In the genomic region with DNA sequence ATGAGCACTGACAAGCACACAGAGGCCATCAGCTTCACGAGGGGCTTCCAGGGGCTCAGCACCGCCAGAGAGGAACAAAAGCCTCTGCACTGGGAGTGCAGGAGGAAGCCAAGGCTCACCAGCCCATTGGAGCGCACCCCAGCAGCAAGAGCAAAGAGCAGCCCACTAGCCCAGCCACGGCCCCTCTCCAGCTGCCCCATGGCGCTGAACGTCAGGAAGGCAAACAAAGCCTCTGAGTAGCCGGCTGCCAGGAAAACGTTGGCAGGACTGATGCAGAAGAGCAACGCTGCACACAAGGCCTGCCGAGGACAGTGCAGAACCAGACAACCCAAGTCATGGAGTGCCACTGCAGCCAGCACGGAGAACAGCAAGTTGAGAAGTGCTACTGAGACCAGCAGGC, we compare ENCODE assay signal across 12 mouse cellular contexts. TPM values are rescaled to one million over a fixed set of nuclear protein-coding genes. Genes with fewer than 3 reads are reported as not detected.
DNase-seq lines count a peak whose midpoint lies in the region; ATAC-seq and TF ChIP-seq lines count a peak whose summit lies in the region.
"Had no signal": no experiment of that assay in that cellular context is flagged by ENCODE, and none has a peak within 500 bp of the region (broad histone marks: within the 10 kb centered on the region; RNA-seq: fewer than 3 reads in every experiment).

No protein-coding gene starts in this region.

- H3K9me3 ChIP-seq in forebrain, embryonic 10.5 days = no peaks in the 10 kb centered on the region
- H3K9me3 ChIP-seq in forebrain, embryonic 12.5 days = no peaks in the 10 kb centered on the region
- H3K9me3 ChIP-seq in E14TG2a.4 (ENCODE audit: low read length) = no peaks in the 10 kb centered on the region
- H3K9me3 ChIP-seq in forebrain, embryonic 15.5 days = no peaks in the 10 kb centered on the region
- no peaks in the 10 kb centered on the region for H3K9me3 ChIP-seq in midbrain, embryonic 10.5 days (replicated peaks)

- H3K27ac ChIP-seq in forebrain, embryonic 10.5 days = peak overlapping the region; percentile 4
- no peak overlapping the region for H3K27ac ChIP-seq in forebrain, embryonic 12.5 days
- 0 out of 2 replicates have a peak overlapping the region, but pooled peaks have one; percentile 26 for H3K27ac ChIP-seq in forebrain, embryonic 15.5 days (replicated peaks)
- H3K27ac ChIP-seq in midbrain, embryonic 10.5 days (replicated peaks) = peak overlapping the region; percentile 43; the same call in 1 of the 2 replicates

- no peaks in the 10 kb centered on the region for H3K27me3 ChIP-seq in forebrain, embryonic 10.5 days (ENCODE audit: poor library complexity, severe bottlenecking)
- no peaks in the 10 kb centered on the region for H3K27me3 ChIP-seq in forebrain, embryonic 12.5 days
- no peaks in the 10 kb centered on the region for H3K27me3 ChIP-seq in E14TG2a.4 (ENCODE audit: insufficient read depth, low read length)
- no peaks in the 10 kb centered on the region for H3K27me3 ChIP-seq in forebrain, embryonic 15.5 days
- no peaks in the 10 kb centered on the region for H3K27me3 ChIP-seq in midbrain, embryonic 10.5 days (ENCODE audit: low read depth, poor library complexity, severe bottlenecking)

- no peak for TF ChIP-seq CTCF in E14TG2a.4 (conservative IDR thresholded peaks at IDR 0.05; ENCODE audit: low read length)

- H3K36me3 ChIP-seq in forebrain, embryonic 10.5 days (replicated peaks) = peaks cover 37% of the 10 kb centered on the region
- H3K36me3 ChIP-seq in forebrain, embryonic 12.5 days (replicated peaks) = peaks cover 28% of the 10 kb centered on the region
- peaks cover 74% of the 10 kb centered on the region for H3K36me3 ChIP-seq in E14TG2a.4 (ENCODE audit: insufficient read depth, low read length)
- 0 out of 2 replicates have a peak, but pooled peaks cover 3% of the 10 kb centered on the region for H3K36me3 ChIP-seq in forebrain, embryonic 15.5 days
- peaks cover 49% of the 10 kb centered on the region for H3K36me3 ChIP-seq in midbrain, embryonic 10.5 days

- no peak for ATAC-seq in forebrain, embryonic 12.5 days (ENCODE audit: low FRiP score)
- ATAC-seq in forebrain, embryonic 15.5 days (replicated peaks) = no peak
- no peak for ATAC-seq in megakaryocyte progenitor cell, adult 5-6 weeks (replicated peaks; ENCODE audit: poor library complexity)

- 60% methylated on average over 11 of the region's 11 CpGs for WGBS in forebrain, embryonic 10.5 days
- 56% methylated on average over 11 of the region's 11 CpGs for WGBS in forebrain, embryonic 12.5 days
- WGBS in forebrain, embryonic 15.5 days = 47% methylated on average over 11 of the region's 11 CpGs
- WGBS in midbrain, embryonic 10.5 days = 56% methylated on average over 11 of the region's 11 CpGs

- intact Hi-C loops in heart, postnatal 36 days (cut with DNase I) = no loop called here

- no peak overlapping the region for H3K4me3 ChIP-seq in forebrain, embryonic 10.5 days
- H3K4me3 ChIP-seq in forebrain, embryonic 12.5 days (replicated peaks) = no peak overlapping the region
- H3K4me3 ChIP-seq in E14TG2a.4 (replicated peaks; ENCODE audit: low read length) = peak overlapping the region; percentile 76
- no peak overlapping the region for H3K4me3 ChIP-seq in forebrain, embryonic 15.5 days
- H3K4me3 ChIP-seq in midbrain, embryonic 10.5 days = no peak overlapping the region

- H3K4me1 ChIP-seq in forebrain, embryonic 10.5 days = peaks cover 27% of the 10 kb centered on the region
- peaks cover 7% of the 10 kb centered on the region for H3K4me1 ChIP-seq in forebrain, embryonic 12.5 days
- H3K4me1 ChIP-seq in E14TG2a.4 (replicated peaks; ENCODE audit: low read depth, low read length) = peaks cover 92% of the 10 kb centered on the region
- H3K4me1 ChIP-seq in forebrain, embryonic 15.5 days = peaks cover 17% of the 10 kb centered on the region
- H3K4me1 ChIP-seq in midbrain, embryonic 10.5 days = peaks cover 25% of the 10 kb centered on the region

- H3K4me2 ChIP-seq in forebrain, embryonic 12.5 days = no peak overlapping the region
- H3K4me2 ChIP-seq in forebrain, embryonic 15.5 days (replicated peaks) = no peak overlapping the region

- DNase-seq in forebrain, embryonic 10.5 days (ENCODE audit: extremely low spot score, low spot score) = no peak
- DNase-seq in midbrain, embryonic 10.5 days (ENCODE audit: low spot score) = no peak
- DNase-seq in heart, postnatal 36 days = no peak
- no peak for DNase-seq in embryo, embryonic 10 days (ENCODE audit: low spot score)
- DNase-seq: B cell, adult 2 months; gastrocnemius, postnatal 25 days; heart, postnatal 10 days; lung, adult 2 months had no signal

- H3K9ac ChIP-seq in forebrain, embryonic 12.5 days = no peak overlapping the region
- no peak overlapping the region for H3K9ac ChIP-seq in forebrain, embryonic 15.5 days (replicated peaks)

RNA-seq across cellular contexts. Expression of a gene that starts 7.3 kb away (rescaled TPM):
- polyA plus RNA-seq in forebrain, embryonic 10.5 days (2016; fragmentation: Nextera tagmentation; extraction: Ambion mirVana) = 16.3 and 17.3 TPM in 2 replicates
- 17.3 and 18.0 TPM in 2 replicates for polyA plus RNA-seq in forebrain, embryonic 12.5 days (2016; fragmentation: Nextera tagmentation; extraction: Ambion mirVana)
- 16.5 and 16.9 TPM in 2 replicates for polyA plus RNA-seq in forebrain, embryonic 15.5 days (2015; fragmentation: Nextera tagmentation; extraction: Ambion mirVana)
- polyA plus RNA-seq in midbrain, embryonic 10.5 days (2016; fragmentation: Nextera tagmentation; extraction: Ambion mirVana) = 18.7 and 19.5 TPM in 2 replicates
- total RNA-seq in heart, postnatal 36 days (2021) = 10 to 100 TPM; 10.8 to 11.3 TPM
- 5.1 and 8.5 TPM in 2 replicates for total RNA-seq in megakaryocyte progenitor cell, adult 5-6 weeks (2015)
- 5.0 and 5.2 TPM in 2 replicates for total RNA-seq in megakaryocyte progenitor cell, adult 5-6 weeks (2017)

RNA-seq across cellular contexts. Expression of a gene that starts 15.2 kb away (rescaled TPM):
- polyA plus RNA-seq in forebrain, embryonic 10.5 days (2016; fragmentation: Nextera tagmentation; extraction: Ambion mirVana) = 2.4 and 2.8 TPM in 2 replicates
- polyA plus RNA-seq in forebrain, embryonic 12.5 days (2016; fragmentation: Nextera tagmentation; extraction: Ambion mirVana) = 2.8 and 4.6 TPM in 2 replicates
- 4.9 and 6.3 TPM in 2 replicates for polyA plus RNA-seq in forebrain, embryonic 15.5 days (2015; fragmentation: Nextera tagmentation; extraction: Ambion mirVana)
- polyA plus RNA-seq in midbrain, embryonic 10.5 days (2016; fragmentation: Nextera tagmentation; extraction: Ambion mirVana) = 3.0 and 3.1 TPM in 2 replicates
- total RNA-seq in heart, postnatal 36 days (2021) = 10 to 100 TPM; 17.2 to 17.3 TPM
- 16.2 and 27.0 TPM in 2 replicates for total RNA-seq in megakaryocyte progenitor cell, adult 5-6 weeks (2015)
- 7.8 and 11.5 TPM in 2 replicates for total RNA-seq in megakaryocyte progenitor cell, adult 5-6 weeks (2017)
